Mouse (Mus musculus) gastrocnemius, postnatal 14 days (tissue): Measurements from ENCODE around the gene Mutyh. TPM values are rescaled to one million over a fixed set of nuclear protein-coding genes. Genes with fewer than 3 reads are reported as not detected.

Experiments
- DNase-seq: peaks from one replicate; pipeline ENCODE4 v3.0.0; 2021; ENCODE audit warnings: mixed read lengths
- intact Hi-C: fragments of 180-260 bp; cut with DNase I; formaldehyde crosslinking; loops from one replicate; pipeline ENCODE4 v1.15.1; 2025; ENCODE audit warnings: low total_unique reads
- long read RNA-seq, 2 experiments: library from polyadenylated mRNA; stranded (forward); transcript quantifications; one replicate each; pipeline ENCODE4 v2.0.0; 2021
- total RNA-seq, 2 experiments: library from RNA; stranded (reverse); gene quantifications; 2 replicates each; pipeline ENCODE4 v1.2.3; 2021

The Mutyh gene
- total RNA-seq, result 1 to 10 TPM in 1 of 2 experiments, under 1 TPM in 1; 1.00 to 1.6 TPM
- long read RNA-seq, experiment 1, result 0 reads
- long read RNA-seq, experiment 2, result 0 reads

GRCm38 (mm10) chr4:116807197-116808129 lies at the start of gene Mutyh, which contains the start of gene Toe1:
Gene Mutyh (plus strand): TSS chr4:116807723.
Gene Toe1 (minus strand): TSS chr4:116807640.
- intact Hi-C loops, result no loop called here
- peak; percentile 96 for DNase-seq

DNA sequence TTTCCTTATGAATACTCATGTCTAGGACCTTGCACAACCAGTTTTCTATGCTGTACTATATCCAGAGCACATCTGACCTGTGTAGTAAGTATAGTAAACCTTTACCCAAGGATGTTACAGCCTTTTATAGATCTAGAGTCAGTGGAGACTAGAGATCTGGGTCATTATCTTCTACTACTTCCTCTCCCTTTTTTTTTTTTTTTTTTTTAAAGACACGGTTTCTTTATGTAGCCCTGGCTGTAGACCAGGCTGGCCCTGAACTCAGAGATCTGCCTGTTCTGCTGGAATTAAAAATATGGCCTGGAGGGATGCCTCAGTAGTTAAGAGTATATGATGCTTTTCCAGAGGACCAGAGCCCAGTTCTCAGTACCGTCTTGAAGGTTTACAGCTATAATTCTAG lies 45.6 kb upstream of the Mutyh start:
- intact Hi-C loops, result no loop called here
- DNase-seq, result no peak

DNA sequence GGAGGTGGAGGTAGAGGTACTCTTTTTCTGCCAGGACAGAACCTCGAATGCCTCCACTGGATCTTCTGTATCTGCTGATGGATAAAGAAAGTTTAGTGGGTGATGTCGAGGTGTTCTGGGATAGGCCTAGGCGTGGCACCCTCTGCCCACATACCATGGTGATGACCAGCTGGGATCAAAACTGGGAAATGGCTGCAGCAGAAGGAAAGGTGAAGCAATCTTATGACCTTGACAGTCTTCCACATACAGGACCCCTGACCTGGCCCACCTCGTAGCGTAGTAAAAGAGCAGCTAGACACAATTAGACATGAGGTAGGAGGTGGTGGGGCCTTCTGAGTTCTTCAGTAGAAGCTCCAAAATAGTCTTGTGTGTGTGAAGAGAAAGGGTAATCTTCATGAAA lies 43.5 kb upstream of the Mutyh start:
- intact Hi-C loops, result no loop called here

DNA sequence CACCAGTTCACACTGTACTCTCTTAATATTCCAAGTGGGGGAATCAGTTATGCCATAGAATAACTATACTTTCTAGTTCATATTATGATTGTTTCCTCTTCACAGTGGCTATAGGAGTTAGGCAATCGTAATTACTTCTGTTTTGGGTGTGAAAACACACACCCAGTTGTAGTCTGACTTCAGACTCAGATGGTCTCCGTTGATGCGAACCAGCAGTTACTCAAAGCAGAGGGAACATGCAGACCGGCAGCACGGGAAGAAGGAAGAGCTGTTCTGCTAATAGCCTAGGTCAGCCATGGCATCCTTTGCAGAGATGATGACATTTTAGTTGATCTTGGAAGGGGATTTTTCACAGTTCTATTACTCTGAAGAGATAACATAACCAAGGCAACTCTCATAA lies 39.0 kb upstream of the Mutyh start:
- intact Hi-C loops, result no loop called here
- no peak for DNase-seq

More for the DNA sequence above, 43.5 kb upstream of the Mutyh start:
- no peak for DNase-seq

DNA sequence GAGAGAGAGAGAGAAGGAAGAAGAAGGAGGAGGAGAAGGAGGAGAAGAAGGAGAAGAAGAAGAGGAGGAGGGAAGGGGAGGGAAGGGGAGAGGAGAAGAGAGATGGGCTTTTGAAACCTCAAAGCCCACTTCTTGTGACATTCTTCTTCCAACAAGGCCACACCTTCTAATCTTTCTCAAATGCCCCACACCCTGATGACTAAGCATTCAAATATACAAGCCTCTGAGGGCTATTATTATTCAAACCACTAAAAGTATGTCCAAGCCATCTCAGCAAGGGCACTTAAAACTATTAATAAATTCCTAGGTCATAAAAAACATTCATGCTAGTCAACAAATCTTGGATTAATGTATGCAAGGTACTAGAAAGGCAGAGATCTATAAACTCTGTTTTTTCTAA lies 38.5 kb upstream of the Mutyh start:
- no peak for DNase-seq
- intact Hi-C loops, result no loop called here

- intact Hi-C loops, result no loop called here
- DNase-seq, result no peak
Measured at GRCm38 (mm10) chr4:116776391-116776790, 31.1 kb upstream of the Mutyh start.

DNA sequence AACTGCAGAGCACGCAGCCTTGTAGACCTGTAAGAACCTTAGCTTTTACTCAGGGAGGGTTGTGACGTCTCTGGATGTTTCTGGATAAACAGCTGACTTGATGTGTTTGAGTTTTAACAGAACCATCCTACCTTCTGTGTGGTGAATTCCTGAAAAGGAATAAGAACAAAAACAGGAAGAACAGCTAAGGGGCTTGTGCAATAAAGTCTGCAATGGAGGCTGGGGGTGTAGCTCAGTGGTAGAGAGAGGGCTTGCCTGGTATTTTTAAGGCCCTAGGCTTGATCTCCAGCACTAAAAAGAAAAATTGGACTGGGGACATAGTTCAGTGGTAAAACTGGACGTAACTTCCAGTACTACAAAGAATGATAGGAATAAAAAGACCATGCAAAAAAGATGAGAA lies 30.4 kb upstream of the Mutyh start:
- DNase-seq, result no peak
- intact Hi-C loops, result no loop called here

DNA sequence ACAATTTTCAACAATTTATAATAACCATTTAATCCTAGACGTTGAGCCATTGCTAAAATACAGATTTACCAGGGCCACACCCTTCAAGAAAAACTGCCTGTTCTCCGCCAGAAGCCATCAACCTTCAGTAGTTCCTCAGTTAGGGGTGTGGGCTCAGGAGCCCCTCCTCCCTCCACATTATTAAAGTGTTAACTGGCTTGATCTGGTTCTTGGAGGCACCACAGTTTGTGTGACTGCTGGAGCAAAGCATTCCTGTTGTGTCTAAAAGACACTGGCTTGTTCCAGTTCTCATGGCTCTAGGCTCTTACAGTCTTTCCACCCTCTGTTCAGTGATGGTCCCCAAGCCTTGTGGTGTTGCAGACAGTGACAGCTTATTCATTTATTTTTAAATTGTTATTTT lies 27.0 kb upstream of the Mutyh start:
- intact Hi-C loops, result no loop called here

GRCm38 (mm10) chr4:116781366-116781765 lies 26.2 kb upstream of the Mutyh start:
- intact Hi-C loops, result no loop called here
- no peak for DNase-seq

More for the DNA sequence above, 27.0 kb upstream of the Mutyh start:
- no peak for DNase-seq

- intact Hi-C loops, result no loop called here
- DNase-seq, result no peak
Measured at GRCm38 (mm10) chr4:116782171-116782570, 25.4 kb upstream of the Mutyh start.

DNA sequence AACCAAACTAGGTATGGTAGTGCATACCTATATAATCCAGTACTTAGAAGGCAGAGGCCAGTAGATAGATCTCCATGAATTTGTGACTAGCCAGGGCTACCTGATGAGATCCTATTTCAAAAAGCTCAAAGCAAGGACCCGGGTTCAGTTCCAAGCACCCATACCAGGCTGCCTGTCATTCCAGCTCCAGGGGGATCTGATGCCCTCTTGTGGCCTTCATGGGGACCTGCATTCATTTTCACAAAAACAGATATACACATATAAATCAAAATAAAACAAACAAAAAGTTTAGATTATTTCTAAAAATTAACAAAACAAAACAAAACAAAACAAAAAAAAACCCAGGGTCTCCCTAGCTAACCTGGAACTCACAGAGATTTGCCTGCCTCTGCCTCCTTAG lies 20.9 kb upstream of the Mutyh start:
- DNase-seq, result no peak
- intact Hi-C loops, result no loop called here

- peak; percentile 9 for DNase-seq
- intact Hi-C loops, result loop anchor here (2.0 kb wide), 1 partner anchor 65 kb away; no protein-coding TSS in a partner anchor
Measured at GRCm38 (mm10) chr4:116787985-116788760, 19.4 kb upstream of the Mutyh start.

- intact Hi-C loops, result loop anchor here (2.0 kb wide), 1 partner anchor 66 kb away; no protein-coding TSS in a partner anchor
- peak; percentile 72 for DNase-seq
Measured at GRCm38 (mm10) chr4:116788956-116789355, 18.6 kb upstream of the Mutyh start.

- intact Hi-C loops, result no loop called here
- no peak for DNase-seq
Measured at GRCm38 (mm10) chr4:116792453-116792852, 15.1 kb upstream of the Mutyh start.

GRCm38 (mm10) chr4:116794273-116794672 lies 13.2 kb upstream of the Mutyh start:
- intact Hi-C loops, result no loop called here
- no peak for DNase-seq

GRCm38 (mm10) chr4:116796442-116797110 lies 10.9 kb upstream of the Mutyh start:
- DNase-seq, result no peak
- intact Hi-C loops, result no loop called here

GRCm38 (mm10) chr4:116799901-116800300 lies 7.6 kb upstream of the Mutyh start:
- intact Hi-C loops, result no loop called here
- no peak for DNase-seq

DNA sequence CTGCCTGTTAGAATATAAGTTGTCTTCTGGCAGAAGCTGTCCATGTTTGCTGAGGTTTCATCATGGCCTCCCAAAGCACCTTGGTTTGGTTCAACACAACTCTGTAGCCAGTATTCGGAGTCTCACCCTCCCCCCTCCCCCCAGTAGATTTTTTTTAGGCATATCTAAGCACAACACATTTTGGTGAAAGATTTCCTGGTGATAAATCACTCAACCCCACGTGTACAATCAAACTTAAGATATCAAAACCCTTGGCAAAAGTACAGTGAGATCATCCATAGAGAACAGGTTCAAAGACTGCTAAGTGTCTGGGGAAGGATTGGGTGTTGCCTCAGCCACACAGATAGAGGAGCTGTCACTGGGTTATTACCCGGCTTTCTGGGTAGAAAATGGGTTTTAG lies 3.5 kb downstream of the Mutyh start:
- DNase-seq, result no peak
- intact Hi-C loops, result no loop called here

DNA sequence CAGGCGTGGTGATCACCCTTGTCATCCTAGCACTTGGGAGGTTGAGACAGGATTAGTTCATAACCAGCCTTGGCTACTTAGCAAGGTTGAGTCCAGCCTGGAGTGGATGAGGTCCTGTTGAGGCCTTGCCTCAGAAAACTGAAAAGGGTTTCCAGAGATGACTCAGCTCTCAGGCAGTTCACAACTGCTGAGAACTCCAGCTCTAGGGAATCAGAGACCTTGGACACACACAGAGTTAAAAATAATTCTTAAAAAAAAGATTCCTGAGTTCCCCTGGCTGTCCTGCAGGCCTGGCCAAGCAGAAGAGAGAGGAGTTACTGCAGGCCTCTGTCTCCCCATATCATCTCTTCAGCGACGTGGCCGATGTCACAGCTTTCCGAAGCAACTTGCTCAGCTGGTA lies 7.8 kb downstream of the Mutyh start:
- intact Hi-C loops, result no loop called here
- no peak for DNase-seq

GRCm38 (mm10) chr4:116817486-116817885 lies 10.0 kb downstream of the Mutyh start:
- intact Hi-C loops, result no loop called here
- no peak for DNase-seq
